Mouse (Mus musculus) spleen, adult 2 months (tissue): ENCODE results near the gene Aven. TPM values are rescaled to one million over a fixed set of nuclear protein-coding genes. Genes with fewer than 3 reads are reported as not detected.
A peak's percentile ranks its signal among the peaks of the same experiment; 100 is the strongest.

Experiments
- DNase-seq, 2 experiments: peaks; one replicate each; pipeline versions ENCODE4 v3.0.0 to v3.0.0-alpha.2; 2012 to 2021; ENCODE audit warnings: low spot score in 2 of 2, low read depth in 1 of 2
- H3K27ac ChIP-seq: fragments of 200-500 bp; 2 replicates; pipeline ENCODE4 v1.5.1; 2012; ENCODE audit warnings: low read length, inconsistent platforms; ENCODE audit not compliant: insufficient read depth
- H3K27me3 ChIP-seq: fragments of 200-500 bp; 2 replicates; pipeline ENCODE4 v1.6.1; 2012; ENCODE audit warnings: mild to moderate bottlenecking, moderate library complexity, low read length, inconsistent platforms; ENCODE audit not compliant: control insufficient read depth, insufficient read depth
- H3K36me3 ChIP-seq: fragments of 200-500 bp; 2 replicates; pipeline ENCODE4 v1.6.1; 2012; ENCODE audit warnings: mild to moderate bottlenecking, low read length, inconsistent platforms; ENCODE audit not compliant: control insufficient read depth, insufficient read depth
- H3K4me1 ChIP-seq: fragments of 200-500 bp; 2 replicates; pipeline ENCODE4 v1.6.1; 2011; ENCODE audit warnings: inconsistent platforms; ENCODE audit not compliant: control insufficient read depth, insufficient read depth, insufficient read length
- H3K4me3 ChIP-seq: fragments of 200-500 bp; 2 replicates; pipeline ENCODE4 v1.5.1; 2011; ENCODE audit warnings: mild to moderate bottlenecking, inconsistent platforms; ENCODE audit not compliant: insufficient read depth, insufficient read length; ENCODE audit errors: extremely low read depth
- CTCF ChIP-seq: fragments of 200-500 bp; IDR thresholded peaks from 2 replicates; pipeline ENCODE4 v1.5.1; 2011; ENCODE audit warnings: mild to moderate bottlenecking, inconsistent platforms; ENCODE audit not compliant: insufficient read depth, insufficient read length, insufficient replicate concordance; ENCODE audit errors: extremely low read depth
- POLR2A ChIP-seq: fragments of 200-500 bp; IDR thresholded peaks from 2 replicates; pipeline ENCODE4 v1.6.1; 2011; ENCODE audit warnings: low read depth, low read length, inconsistent platforms
- WGBS: fragments of 180-500 bp; shearing (Covaris S2); methylation state at CpG from one replicate; pipeline ENCODE4 v1.1.7; 2018; 5-methylcytosine and 5-hydroxymethylcytosine counted together
- polyA plus RNA-seq: library from polyadenylated mRNA; depleted of rRNA; stranded (reverse); fragments of >200 nt; gene quantifications from 2 replicates; pipeline ENCODE4 v1.2.3, GENCODE M21; 2012

Gene Aven
- polyA plus RNA-seq, 1 experiment = 2.7 TPM

DNA sequence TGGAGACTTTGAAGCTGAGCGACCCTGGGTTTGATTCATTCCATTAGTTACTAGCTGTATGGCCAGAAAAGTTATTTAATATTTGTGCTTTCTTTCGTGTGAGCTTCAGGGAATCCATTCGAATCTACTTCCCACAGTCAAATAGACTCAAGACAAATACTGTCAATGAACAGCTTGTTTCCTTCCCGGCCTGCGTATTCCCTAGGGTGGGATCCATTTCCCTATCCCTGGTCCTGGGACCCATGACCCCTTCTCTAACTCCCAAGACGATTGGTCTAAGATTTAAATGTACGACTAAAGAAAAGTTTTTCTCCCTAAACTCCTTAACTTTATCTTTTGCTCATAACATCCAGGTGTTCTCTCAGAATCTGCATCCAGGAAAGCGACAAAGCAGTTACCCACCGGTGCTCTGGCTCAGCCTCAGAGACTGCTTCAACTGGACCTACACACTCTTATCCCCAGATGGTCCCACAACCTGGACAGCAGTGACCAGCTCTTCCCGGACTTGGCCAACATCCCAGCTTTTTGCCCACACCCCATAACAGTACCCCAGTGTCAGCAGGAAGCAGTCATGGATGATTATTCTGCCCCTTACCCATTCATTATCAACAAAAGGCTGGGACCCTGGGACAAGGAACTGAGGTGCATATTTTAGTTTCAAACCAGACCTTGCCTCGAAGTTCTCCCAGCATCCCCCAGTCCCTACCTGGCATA, 2.1 kb upstream of the Aven start:
- no peaks in the 10 kb centered on the region for H3K27me3 ChIP-seq
- no peak overlapping the region for H3K27ac ChIP-seq
- no peak overlapping the region for H3K4me3 ChIP-seq
- peaks cover 2% of the 10 kb centered on the region; the same call in 1 of the 2 replicates for H3K4me1 ChIP-seq
- WGBS = 93% methylated on average over 11 of the region's 11 CpGs
- no peaks in the 10 kb centered on the region for H3K36me3 ChIP-seq
- DNase-seq = no peak
- TF ChIP-seq POLR2A (no peak), CTCF (no peak)

DNA sequence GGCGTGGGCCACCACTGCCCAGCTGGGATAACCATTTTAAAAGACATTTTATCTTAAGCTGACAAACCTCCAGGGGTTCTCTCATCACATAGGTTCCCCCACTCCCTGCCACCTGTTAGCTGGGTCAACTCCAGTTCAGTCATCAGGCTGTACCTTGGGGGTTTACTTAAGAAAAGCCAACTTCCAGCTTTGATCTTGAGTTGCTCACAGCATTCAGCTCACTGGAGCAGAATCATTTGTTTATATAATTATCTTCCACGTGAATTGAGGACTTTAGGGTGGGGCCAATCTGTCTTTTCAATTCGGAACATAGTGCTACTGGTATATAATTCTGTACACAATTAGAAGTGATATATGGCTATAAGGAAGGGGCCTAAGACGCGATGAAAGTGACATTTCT, 1.1 kb upstream of the Aven start:
- Histone ChIP-seq H3K27ac (no peak overlapping the region), H3K36me3 (no peaks in the 10 kb centered on the region), H3K4me1 (peaks cover 2% of the 10 kb centered on the region; the same call in 1 of the 2 replicates), H3K4me3 (no peak overlapping the region), H3K27me3 (no peaks in the 10 kb centered on the region)
- no peak for TF ChIP-seq CTCF
- no peak for TF ChIP-seq POLR2A
- DNase-seq = no peak
- 74% methylated on average over 5 of the region's 5 CpGs for WGBS

DNA sequence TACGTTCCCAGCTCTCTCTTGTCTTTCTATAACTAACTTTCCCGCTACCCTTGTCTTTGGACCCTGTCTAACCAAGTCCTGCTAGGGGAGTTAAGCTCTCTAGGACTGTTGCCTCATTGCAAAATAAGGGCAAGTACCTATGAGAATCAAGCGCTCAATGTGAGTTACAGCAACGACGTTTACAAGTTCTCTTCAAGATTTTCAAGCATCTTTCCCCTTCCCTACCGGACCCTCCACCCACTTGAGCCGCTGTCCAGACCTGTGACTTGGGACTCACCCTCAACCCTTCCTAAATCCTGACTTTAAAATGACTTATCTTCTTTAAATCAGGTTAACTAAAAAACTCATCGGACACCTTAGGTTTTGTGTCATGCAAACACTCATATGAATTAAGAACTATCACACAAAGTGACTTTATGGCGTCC, 321 bp upstream of the Aven start:
- peak overlapping the region; percentile 95 for H3K27ac ChIP-seq
- no peak for DNase-seq
- no peaks in the 10 kb centered on the region; the same call in 1 of the 2 replicates for H3K36me3 ChIP-seq
- H3K4me1 ChIP-seq = peaks cover 2% of the 10 kb centered on the region; the same call in 1 of the 2 replicates
- 13% methylated on average over 9 of the region's 9 CpGs for WGBS
- no peaks in the 10 kb centered on the region for H3K27me3 ChIP-seq
- TF ChIP-seq POLR2A = no peak
- TF ChIP-seq CTCF = no peak
- peak overlapping the region; percentile 75 for H3K4me3 ChIP-seq

DNA sequence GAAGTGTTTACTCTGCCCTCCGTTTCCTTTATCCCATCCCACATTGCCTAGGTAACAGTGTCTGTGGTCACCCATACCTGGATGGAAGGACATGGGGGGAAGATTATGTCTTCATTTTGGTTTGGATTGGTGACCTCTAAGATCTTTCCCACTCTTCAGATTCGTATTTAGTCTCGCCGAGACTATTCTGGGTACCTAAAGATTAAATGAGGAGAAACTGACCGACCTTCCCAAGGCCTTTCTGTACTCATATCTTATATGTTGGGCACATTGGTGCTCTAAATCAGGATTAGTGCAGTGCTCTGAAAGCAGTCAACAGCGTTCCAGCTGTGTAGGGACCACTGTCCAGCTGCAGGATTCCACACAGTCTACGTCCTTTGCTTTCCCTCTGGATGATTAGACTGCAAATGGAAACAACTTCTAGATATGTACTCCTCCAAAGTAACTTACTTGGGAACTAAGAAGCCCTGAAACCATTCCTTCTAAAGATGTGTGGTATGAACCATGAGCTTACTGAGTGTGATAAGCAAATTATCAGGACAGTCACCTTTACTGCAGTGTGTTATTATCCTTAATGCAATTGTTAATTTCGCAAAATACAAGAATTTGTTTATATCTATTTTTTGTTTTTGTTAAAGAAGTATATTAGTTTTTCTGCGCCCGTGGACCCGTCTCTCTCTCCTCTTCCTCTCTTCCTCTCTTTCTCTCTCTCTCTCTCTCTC, 936 bp downstream of the Aven start:
- peak overlapping the region; percentile 59; the same call in 1 of the 2 replicates for H3K27ac ChIP-seq
- 40% methylated on average over 11 of the region's 11 CpGs for WGBS

GRCm38 (mm10) chr2:112497851-112498250, 5.1 kb downstream of the Aven start:
- Histone ChIP-seq H3K36me3 (no peaks in the 10 kb centered on the region; the same call in 1 of the 2 replicates), H3K4me1 (no peaks in the 10 kb centered on the region), H3K27me3 (no peaks in the 10 kb centered on the region), H3K27ac (no peak overlapping the region), H3K4me3 (no peak overlapping the region)
- no peak for DNase-seq
- 91% methylated on average over 7 of the region's 7 CpGs for WGBS
- TF ChIP-seq POLR2A (no peak), CTCF (no peak)

More for the DNA sequence above, 936 bp downstream of the Aven start:
- H3K36me3 ChIP-seq = no peaks in the 10 kb centered on the region; the same call in 1 of the 2 replicates
- H3K4me1 ChIP-seq = peaks cover 2% of the 10 kb centered on the region; the same call in 1 of the 2 replicates
- no peak for TF ChIP-seq POLR2A
- no peak for TF ChIP-seq CTCF
- no peak for DNase-seq
- H3K4me3 ChIP-seq = peak overlapping the region; percentile 75
- no peaks in the 10 kb centered on the region for H3K27me3 ChIP-seq

- Histone ChIP-seq H3K36me3 (no peaks in the 10 kb centered on the region; the same call in 1 of the 2 replicates), H3K27ac (no peak overlapping the region), H3K4me3 (no peak overlapping the region), H3K4me1 (no peaks in the 10 kb centered on the region), H3K27me3 (no peaks in the 10 kb centered on the region)
- peak; percentile 52; the same call in 1 of the 2 replicates for TF ChIP-seq CTCF
- no peak for TF ChIP-seq POLR2A
- DNase-seq = peak; percentile 35 to 61
- WGBS = 15% methylated on average over 6 of the region's 6 CpGs
Observed at GRCm38 (mm10) chr2:112501209-112501608, 8.4 kb downstream of the Aven start.

DNA sequence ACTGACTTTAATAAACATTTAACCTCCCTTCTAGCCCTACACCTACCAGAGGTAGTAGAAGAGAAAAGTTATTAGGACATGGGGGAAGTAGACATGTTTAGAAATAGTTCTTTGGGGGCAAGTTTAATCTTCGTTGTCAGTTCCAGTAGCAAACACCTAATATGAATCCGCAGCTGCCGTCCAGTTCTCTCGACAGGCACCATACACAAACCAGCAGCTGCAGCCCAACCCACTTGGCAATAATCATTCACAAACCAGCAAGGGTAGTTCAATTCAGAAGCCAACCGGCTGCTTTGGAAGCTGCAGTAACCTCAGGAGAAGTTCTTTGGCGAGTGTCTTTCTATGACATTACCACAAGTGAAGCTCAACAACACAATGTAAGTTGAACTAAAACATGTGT, 11.2 kb downstream of the Aven start:
- no peak overlapping the region for H3K4me3 ChIP-seq
- 0 out of 2 replicates have a peak overlapping the region, but pooled peaks have one; percentile 17 for H3K27ac ChIP-seq
- WGBS = 92% methylated on average over 6 of the region's 6 CpGs
- DNase-seq = no peak
- TF ChIP-seq CTCF = no peak
- TF ChIP-seq POLR2A = no peak
- H3K4me1 ChIP-seq = no peaks in the 10 kb centered on the region; the same call in 1 of the 2 replicates
- H3K36me3 ChIP-seq = no peaks in the 10 kb centered on the region
- H3K27me3 ChIP-seq = no peaks in the 10 kb centered on the region
